Mouse (Mus musculus) midbrain, embryonic 12.5 days (tissue): ENCODE measurements around the gene Srsy. TPM values are rescaled to one million over a fixed set of nuclear protein-coding genes. Genes with fewer than 3 reads are reported as not detected.
"Not testable (repeated sequence)": the region's sequence is repeated elsewhere in the genome, so short reads cannot be mapped to it uniquely, and the experiment has no call there.

Experiments
- ATAC-seq: fragments of 200-750 bp; cut with Nextera tagmentation; 2 replicates; pipeline ENCODE4 v1.8.0; 2017; ENCODE audit warnings: low read depth, moderate TSS enrichment, moderate library complexity; ENCODE audit not compliant: low FRiP score
- H3K27ac ChIP-seq: fragments of 300-500 bp; sonication (generic); replicated peaks from 2 replicates; pipeline ENCODE4 v1.5.1; 2016; ENCODE audit warnings: mild to moderate bottlenecking
- H3K27me3 ChIP-seq: fragments of 300-500 bp; sonication (generic); 2 replicates; pipeline ENCODE4 v1.6.1; 2016; ENCODE audit warnings: mild to moderate bottlenecking
- H3K36me3 ChIP-seq: fragments of 300-500 bp; sonication (generic); 2 replicates; pipeline ENCODE4 v1.6.1; 2016
- H3K4me1 ChIP-seq: fragments of 300-500 bp; sonication (generic); 2 replicates; pipeline ENCODE4 v1.6.1; 2016
- H3K4me2 ChIP-seq: fragments of 300-500 bp; sonication (generic); replicated peaks from 2 replicates; pipeline ENCODE4 v1.6.1; 2016; ENCODE audit warnings: mild to moderate bottlenecking, moderate library complexity
- H3K4me3 ChIP-seq: fragments of 300-500 bp; sonication (generic); 2 replicates; pipeline ENCODE4 v1.5.1; 2016; ENCODE audit warnings: mild to moderate bottlenecking
- H3K9ac ChIP-seq: fragments of 300-500 bp; sonication (generic); replicated peaks from 2 replicates; pipeline ENCODE4 v1.6.1; 2016; ENCODE audit warnings: mild to moderate bottlenecking, moderate library complexity
- H3K9me3 ChIP-seq: fragments of 300-500 bp; sonication (generic); 2 replicates; pipeline ENCODE4 v1.6.1; 2016; ENCODE audit warnings: mild to moderate bottlenecking
- WGBS: fragments of 180-500 bp; shearing (Covaris S2); methylation state at CpG from one replicate; pipeline ENCODE4 v1.1.7; 2016; 5-methylcytosine and 5-hydroxymethylcytosine counted together
- polyA plus RNA-seq: library from polyadenylated mRNA; unstranded; fragments of >200 nt; fragmentation: Nextera tagmentation; extraction: Ambion mirVana; gene quantifications from 2 replicates; pipeline ENCODE4 v1.2.1, GENCODE M21; 2016

The Srsy gene
- not detected in 2 replicates for polyA plus RNA-seq

DNA sequence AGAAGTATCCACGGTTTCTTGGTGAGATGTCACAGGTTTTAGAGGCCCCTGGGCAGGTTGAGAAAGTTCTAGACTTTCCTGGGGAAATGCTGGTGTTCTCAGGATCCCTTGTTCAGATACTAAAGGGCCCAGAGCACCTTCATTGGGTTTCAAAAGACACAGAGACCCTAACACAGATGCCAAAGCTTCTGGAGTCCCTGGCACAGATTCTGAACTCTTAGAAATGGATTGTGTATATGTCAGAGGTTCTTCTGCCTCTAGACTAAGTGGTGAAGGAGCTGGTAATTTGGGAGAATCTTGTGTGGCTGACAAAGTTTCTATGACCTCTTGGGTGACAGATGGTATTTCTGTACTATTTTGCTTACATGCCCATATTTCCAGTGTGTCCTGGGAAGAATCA lies at the start of gene Srsy:
Gene Srsy, minus strand, starts transcription at position 101 of the 400 bp plus-strand sequence.
- not testable (repeated sequence) for ATAC-seq, H3K4me3 ChIP-seq, H3K27me3 ChIP-seq, H3K36me3 ChIP-seq, H3K4me2 ChIP-seq, H3K27ac ChIP-seq, H3K9me3 ChIP-seq, H3K9ac ChIP-seq, H3K4me1 ChIP-seq
- WGBS, result no CpG with 5 or more reads among the region's 1 CpGs

Other genes starting within 250 kb of the Srsy start
- gene Gm21904, start 91.1 kb downstream of the Srsy start, polyA plus RNA-seq, result not detected in 2 replicates
- not detected in 2 replicates for gene Gm20772, start 62.6 kb downstream of the Srsy start, polyA plus RNA-seq
- gene Gm20831, start 62.6 kb downstream of the Srsy start, polyA plus RNA-seq, result not detected in 2 replicates
- gene Gm21764, start 124.5 kb upstream of the Srsy start, polyA plus RNA-seq, result not detected in 2 replicates
- gene Ssty1, start 151.8 kb upstream of the Srsy start, polyA plus RNA-seq, result not detected in 2 replicates